Mouse (Mus musculus) adrenal gland, adult 2 months (tissue): ENCODE measurements around the gene Sema4d. TPM values are rescaled to one million over a fixed set of nuclear protein-coding genes. Genes with fewer than 3 reads are reported as not detected.

Experiments
- DNase-seq: peaks from one replicate; pipeline ENCODE4 v3.0.0; 2021
- polyA plus RNA-seq: library from polyadenylated mRNA; depleted of rRNA; stranded (reverse); fragments of >200 nt; gene quantifications from 2 replicates; pipeline ENCODE4 v1.2.3, GENCODE M21; 2012
- total RNA-seq, 2 experiments: library from RNA; stranded (reverse); gene quantifications; 2 replicates each; pipeline ENCODE4 v1.2.3; 2021

Sema4d gene
- total and polyA plus RNA-seq, 3 experiments, result 13.7 to 15.1 (median 14.6) TPM

DNA sequence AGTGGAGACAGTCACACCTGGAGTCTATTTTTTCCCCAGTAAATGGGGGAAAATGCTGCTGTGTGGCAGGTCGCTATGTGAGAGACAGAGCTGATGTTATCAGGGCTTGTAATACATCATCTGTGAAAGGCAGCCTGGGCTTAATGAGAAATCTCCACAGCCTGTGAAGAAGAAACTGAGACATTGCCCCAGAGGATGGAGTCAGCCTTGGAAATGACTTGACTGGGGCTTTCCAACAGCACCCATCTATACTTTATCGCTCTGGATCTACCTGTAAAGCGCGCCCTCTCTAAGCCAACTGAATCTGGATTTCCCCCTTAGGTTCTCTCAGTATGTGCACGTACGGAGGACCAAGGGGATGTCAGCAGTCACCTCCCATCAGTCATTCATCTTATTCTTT is 21.1 kb upstream of the Sema4d start:
- no peak for DNase-seq

DNA sequence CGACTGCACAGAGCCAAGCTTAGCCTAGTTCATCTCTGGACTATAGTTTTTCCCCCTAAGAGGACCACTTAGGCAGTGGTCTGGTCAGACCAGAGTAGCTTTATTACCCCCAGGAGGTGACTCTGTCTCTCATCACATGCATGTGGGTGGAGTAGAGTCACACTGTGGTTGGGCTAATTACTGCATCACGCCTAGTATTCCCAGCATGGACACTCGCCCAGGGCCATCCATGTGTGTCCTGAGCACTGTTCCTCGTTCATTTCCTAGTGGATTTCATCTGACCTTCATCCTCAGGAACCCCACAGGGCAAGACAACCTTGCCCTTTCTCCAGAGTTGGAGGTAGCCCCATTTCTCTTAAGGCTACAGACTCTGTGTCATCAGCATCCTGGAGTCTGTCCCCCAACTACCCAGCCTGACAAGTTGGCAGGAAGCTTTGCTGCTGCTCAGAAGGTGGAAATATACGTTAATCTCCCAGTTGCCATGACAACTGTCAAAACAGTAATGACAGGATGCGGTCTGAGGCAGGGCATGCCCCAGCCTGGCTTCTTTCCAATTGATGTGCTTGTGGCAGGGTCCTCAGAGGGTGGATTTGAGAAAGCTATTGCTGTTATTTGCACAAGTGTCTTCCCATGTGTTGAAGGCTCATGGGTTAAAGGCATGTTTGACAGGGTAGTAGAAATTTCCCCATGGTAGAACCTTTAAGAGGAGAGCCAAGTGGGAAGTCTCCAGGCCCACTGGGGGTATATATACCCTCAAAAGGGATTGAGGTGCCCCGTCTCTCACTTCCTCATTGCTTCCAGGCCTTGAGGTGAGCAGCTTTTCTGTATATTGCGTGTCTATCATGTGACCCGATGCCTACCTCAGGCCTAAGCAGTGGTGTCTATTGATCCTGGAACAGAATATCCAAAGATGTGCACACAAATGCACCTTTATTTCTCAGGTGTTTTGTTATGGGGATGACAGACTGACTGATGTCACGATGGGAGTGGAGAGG is 20.4 kb upstream of the Sema4d start:
- no peak for DNase-seq

DNA sequence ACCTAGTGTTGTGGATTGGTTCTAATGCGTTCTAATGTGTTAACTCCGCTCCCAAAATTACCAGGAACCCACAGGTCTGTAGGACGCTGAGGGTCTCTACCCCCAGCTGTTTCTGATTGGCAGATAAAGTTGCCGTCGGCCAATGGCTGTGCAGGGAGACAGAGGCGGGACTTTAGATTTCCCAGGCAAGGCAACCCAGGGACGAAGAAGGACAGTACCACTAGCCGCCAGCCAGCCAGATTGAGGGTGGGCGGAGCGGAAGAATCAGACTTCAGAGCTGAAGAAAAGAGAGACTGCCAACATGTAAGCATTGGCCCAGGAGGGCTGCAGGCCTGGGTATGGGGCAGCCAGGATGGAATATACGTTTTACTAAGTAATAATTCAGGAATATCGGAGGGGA is 14.6 kb upstream of the Sema4d start:
- peak; percentile 34 for DNase-seq

DNA sequence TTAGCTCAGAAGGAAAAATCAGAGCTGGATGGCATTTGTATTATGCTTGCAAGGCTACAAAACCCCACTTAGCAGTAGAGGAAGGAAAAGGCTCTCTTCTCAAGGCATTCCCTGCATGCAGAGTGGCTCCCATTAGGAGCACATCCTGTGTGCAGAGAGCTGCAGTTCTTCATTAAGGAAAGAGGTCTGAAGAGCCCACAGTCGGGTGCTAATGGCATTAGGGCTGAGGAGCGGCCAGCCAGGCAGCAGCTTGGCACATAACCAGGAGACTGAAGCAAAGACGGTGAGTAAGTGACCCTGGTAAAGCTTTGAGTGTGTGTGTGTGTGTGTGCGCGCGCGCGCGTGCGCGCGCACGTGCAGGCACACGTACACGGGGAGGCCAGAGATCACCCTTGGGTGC is 12.7 kb upstream of the Sema4d start:
- peak; percentile 68 for DNase-seq

DNA sequence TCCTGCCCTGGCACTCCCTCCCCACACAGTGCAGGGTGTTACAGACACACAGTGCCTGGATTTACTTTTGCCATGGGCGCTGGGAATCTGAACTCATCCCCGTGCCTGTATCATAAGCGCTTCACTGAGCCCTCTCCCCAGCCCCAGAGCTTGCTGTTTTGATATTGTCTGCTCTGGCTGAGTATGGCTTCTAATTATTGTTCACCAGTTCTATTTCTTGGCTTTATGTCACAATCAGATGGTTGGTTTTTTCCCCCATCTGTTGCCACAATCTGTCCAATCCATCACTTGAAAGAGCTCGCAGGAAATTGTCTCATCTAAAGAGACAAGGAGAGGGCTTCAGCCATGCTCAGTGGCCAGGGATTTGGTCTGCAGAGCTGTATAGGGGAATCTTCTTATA is 12.1 kb upstream of the Sema4d start:
- no peak for DNase-seq

DNA sequence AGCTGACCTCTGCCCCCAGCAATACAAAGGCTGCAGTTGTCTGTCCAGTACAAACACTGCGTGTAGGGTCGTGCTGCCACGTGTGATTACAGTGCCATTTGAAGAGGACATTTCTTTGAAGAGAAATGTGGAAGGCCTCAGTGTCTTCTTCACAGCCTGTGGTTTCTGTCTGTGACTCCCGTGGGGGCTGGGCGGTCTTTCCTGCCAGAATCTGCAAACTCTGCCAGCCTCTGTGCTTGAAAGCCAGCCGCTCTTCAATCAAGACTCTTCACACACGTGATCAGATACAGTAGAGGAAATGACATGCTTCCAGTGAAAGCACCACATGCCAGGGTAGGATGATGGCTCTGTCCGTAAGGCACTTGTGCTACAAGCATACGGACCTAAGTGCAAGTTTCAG is 7.4 kb upstream of the Sema4d start:
- no peak for DNase-seq

DNA sequence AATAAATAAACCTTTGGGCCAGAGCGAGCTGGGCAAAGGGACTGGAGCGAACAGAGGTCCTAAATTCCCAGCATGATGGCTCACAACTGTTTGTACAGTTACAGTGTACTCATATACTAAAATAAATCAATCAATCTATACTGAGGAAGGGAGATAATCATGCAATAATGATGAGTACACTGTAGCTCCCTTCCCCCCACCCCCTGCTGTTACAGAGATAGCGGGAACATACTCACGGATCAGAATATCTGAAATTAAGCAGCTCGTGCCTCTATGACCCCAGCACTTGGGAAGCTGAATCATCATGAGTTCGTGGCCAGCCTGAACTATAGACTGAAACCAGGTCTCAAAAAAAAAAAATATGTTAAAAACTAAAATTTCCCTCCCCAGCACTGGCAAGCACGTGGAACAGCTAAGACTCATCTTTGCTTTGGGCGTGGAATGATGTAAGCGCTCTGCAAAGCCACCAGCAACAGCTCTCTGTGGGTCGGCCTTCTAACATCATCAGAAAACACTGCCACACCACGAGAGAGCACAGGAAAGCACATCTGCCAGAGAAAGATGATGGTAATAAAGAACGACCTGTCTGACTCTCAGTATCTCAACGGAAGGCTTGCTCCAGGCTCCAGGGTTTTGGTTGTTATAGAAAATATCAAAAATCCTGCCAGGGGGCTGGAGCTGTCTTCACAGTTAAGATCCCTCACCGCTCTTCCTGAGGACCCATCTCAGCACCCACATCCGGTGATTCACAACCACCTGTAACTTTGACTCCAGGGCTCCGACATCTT is 6.4 kb upstream of the Sema4d start:
- DNase-seq, result no peak

DNA sequence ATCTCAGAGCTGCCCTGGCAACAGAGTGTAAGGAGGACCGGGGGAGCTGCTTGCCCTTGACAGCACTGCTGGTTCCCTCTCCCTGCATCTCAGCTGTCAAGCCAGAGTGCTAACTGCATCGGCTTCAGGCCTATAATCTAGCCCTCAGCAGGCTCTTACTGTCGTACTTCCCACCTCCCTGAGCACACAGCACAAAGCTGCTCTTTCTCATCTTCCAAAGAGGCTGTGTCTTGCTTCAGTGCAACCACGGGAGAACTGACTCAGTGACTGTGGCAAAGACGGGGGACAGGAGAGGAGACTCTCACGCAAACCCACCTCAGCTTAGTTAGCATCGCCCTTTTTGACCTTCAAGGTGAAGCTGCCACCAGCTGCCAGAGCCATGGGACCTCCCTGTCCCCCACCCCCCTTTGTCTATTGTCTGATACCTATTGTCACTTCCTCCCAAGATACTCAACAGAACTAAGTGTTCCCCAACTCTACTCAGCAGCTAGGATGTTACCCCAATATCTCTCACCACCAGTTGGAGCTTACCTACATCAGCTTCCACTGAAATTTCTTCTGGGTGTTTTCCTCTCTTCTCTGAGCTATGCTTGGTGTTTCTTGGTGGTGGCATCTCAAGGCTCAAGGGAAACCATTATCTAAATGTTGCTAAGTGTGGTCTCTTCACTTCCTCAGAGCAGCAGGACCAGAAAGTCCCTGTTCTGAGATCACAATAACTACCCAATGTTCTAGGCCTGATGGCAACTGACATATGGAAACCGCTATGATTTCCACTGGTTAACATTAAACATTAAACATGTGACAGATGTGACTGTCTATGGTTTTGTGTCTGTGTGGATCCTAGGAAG is 4.6 kb upstream of the Sema4d start:
- no peak for DNase-seq

DNA sequence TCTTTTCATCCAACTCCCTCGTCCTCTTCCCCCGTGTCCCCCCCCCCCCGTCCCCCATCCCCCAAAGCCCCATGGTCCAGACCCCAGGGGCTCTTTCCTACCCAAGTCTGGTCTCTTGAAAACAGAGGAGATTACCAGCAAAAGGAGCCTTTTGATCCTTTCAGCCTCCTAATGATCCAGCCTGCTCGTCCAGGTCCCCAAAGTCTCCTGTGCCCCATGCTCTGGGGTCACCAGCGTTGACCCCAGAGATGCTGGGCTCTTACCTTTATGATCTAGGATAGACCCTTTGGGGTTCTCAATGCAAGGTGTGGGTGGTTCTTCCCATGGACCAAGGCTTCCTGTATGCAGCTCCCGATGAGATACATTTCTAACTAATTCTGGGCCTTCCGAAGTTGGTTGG is 401 bp upstream of the Sema4d start:
- no peak for DNase-seq

DNA sequence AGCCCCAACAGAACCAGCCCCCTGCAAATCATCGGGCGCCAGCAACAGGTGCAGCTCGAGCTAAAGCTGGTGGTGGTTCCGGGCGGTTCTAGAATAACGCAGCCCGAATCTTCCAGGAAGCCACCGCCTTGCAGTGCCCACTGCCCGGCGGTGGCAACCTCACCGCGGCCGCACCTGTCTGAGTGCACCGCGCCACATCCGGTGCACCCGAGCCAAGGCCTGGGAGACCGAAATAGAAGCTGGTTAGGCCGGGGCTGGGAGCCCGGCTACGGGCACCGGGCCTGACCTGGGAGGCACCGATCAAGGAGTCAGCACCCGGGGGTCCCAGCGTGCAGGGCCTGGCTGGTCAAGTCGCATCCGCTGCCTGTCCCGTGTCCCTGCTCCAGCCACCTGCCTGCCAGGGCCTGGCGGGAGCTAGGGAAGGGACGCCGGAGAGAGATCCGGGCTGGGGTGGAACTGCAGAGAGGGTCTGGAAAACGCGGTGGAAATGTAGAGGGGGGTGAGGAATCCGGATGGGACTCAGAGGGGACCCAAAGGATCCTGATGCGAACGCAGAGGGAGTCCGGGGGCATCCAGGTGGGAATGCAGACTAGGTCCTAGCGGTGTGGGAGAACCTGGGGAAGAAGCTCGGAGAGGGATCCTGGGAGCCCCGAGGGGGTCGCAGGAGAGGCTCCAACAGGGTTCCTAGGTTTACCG is 670 bp downstream of the Sema4d start:
- peak; percentile 41 for DNase-seq

DNA sequence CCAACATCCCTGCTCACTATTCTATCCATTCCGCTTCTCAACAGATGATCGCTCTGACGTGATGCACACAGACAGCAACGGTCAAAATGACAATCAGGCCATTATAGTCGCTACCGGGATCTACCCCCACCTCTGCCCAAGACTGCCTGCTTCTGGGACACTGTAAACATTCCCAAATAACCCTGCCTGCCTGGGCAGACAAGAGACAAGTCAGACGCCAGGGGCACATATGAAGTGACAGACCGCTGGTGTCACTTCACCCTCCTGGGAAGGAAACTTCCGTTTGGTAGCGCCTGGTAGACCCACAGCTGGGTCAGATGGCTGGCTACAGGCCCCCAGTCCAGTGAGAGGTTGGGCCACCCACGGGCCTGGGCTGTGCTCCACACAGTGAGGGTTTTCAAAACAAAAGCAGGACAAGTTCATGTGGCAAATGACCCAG is 1.4 kb downstream of the Sema4d start:
- DNase-seq, result no peak

DNA sequence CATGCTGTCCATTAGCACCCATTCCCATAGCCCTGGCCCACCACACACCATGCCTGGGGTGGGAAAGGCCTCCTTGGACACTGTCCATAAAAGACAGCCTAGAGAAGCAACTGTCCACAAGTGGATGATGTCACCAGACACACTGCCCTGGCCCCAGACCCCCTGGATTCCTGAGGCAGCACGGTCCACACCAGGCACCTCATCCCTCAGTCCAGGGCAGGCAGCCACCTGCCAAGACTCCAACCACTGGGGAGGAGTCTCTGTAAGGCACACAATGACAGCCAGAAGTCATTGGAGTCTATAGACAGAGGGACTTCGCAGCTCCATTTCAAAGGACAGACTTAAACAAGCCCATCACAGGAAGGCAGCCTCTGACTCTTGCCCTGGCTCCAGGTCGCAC is 1.9 kb downstream of the Sema4d start:
- DNase-seq, result no peak

DNA sequence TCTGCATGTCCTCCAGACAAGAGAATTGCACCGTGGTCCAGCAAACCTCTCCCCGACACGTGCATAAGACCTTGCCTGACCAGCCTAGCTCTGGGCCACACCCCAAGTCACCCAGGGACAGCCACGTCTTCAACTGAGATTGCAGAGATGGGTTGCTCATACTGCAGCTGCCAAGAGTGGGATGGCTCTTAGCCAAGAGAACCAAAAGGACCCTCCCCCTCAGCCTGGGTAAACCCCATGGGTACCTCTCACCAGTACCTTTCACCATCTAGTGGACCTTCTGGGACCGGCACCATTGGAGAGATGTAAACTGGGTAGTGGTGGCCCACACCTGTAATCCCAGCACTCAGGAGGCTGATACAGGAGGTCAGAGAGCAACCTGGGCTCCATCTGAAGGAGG is 2.8 kb downstream of the Sema4d start:
- no peak for DNase-seq

DNA sequence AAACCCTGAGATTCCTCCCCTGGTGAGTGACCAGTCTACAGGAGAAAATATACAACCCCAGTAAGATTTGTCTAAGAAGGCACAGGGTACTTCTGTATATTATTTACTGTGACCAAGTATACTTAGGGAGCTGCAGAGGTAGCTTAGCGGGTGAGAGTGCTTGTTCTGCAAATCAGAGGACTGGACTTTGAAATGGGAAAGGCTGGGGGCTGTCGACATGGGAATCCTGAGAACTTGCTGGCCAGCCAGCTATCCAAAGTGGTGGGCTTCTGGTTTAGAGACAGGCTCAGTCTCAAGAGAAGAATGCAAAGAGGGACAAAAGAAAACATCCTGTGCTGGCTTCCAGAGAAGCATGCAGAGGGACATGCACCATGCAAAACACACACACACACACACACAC is 5.7 kb downstream of the Sema4d start:
- DNase-seq, result no peak

DNA sequence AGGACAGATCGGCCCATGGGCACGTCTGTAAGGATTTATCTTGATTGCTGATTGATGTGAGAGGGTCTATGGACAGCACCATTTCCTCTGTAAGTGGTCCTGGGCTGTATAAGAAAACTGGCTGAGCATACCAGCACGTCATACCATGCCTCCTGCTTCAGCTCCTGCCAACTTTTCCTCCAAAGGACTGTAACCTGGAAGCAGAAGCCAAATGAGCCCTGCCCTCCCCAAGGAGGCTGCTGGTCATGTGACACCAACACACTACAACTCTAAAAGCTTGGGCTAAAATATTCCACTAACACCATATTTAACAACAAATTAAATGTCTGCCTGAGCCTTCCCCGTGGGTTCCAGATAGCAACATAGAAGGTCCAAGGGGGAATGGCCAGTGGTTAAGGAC is 6.9 kb downstream of the Sema4d start:
- DNase-seq, result no peak

DNA sequence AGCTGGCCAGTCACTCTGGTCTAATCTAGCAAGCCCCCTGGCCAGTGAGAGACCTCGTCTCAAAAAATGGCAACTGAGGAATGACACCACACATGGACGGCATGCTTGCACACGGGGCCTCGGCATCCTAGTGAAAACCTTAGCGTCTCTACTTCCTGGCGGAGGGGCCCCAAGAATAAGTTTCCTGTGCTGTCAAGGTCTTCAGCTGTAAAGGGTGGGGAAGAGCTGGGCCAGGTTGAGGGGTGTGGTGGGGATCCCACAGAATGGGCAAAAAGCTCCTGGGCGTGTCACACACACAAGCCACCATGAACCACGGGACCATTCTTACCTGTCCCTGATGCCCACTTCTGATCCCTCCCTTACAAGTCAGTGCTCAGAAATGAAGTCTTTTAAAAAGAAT is 9.1 kb downstream of the Sema4d start:
- DNase-seq, result no peak

DNA sequence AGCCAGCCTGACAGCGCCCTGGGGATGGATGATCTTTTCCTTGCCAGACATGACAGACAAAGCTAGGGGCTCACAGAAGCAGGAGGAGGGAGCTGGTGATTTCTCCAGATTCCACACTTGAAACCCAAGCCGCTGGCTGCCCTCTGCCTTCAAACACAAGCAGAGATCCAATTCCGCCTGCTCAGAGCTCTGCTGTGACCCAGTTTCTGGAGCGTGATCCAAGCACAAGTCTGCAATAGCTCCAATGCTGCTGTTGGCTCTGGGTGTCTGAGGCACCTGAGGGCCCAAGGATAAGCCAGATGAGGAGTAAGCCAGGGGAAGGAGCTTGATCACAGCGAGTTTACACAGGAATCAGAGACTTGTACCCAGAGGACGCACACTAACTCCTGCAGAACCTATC is 9.7 kb downstream of the Sema4d start:
- no peak for DNase-seq

DNA sequence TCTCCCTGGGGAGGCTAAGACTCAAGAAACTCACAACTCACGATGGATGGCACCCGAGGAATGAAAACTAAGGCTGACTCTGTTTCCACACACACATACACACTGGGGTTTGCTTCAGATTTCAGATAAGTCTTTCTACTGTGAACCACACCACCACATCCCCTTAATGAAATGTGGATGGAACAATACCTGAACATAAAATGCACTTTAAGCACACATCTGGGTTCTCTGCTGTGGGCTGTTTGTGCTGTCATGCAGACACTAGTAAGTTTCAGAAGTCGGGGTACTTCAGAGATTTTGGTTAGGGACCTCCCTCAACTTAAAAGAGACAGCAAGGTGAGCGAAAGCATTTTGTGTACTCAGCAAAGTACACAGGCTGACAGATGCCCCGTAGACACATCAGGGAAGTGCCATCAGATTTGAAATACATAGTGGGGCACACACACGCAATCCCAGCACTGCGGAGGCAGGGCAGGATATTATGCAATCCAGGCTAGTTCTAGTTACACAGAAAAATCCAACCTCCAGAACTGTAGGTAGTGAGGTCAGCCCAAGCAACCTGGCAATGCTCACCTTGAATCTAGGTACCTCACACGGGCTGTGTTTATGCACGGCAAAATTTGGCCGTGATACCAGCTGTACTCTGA is 12.9 kb downstream of the Sema4d start:
- DNase-seq, result no peak

DNA sequence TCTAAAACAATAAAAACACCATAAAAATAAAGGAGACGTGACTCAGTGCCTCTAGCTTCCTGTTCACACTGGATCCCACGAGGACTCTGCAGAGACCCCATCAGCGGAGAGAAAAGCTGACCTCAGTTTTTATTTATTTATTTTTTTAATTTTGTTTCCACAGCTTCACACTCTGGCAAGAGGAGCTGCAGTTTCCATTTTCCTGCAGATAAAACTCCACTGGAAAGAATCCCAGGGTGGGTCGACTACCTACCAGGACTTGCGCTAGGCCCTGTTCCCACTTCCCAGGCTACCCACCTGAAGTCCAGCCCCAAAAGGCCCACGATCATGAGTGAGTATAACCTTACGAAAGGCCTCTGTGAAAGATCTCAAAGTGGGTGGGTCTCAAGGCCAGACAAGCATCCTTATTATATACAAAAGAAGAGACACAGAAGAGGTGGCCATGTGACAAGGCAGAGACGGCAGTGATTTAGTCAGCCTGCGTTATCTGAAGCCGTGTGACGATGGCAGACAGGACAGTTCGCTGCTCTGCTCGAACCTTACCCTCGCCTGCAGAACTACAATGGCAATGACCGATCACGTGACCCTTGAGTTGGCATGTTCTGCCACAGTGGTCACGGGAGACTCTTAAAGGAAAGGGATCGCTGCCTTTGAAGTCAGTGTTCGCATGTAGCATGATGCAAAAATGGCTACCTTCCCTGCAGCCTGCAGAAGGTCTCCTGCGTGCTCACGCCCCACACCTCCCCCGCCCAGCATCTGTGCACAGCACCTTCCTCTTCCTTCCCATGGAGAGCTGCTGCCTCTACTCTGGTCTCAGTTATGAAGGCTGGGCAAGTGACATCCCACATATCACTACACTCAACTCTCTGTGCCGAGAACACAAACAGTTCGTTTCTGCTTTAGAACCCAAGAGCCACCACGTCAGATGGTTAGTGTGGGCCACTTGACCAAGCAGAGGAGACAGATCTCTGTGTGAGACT is 14.3 kb downstream of the Sema4d start:
- DNase-seq, result no peak
